ENCODE assay signal across 11 mouse cellular contexts in genomic region chr12:52413046-52413473, GRCm38 (mm10).
DNase-seq lines count a peak whose midpoint lies in the region; ATAC-seq lines count a peak whose summit lies in the region.
"Had no signal": no experiment of that assay in that cellular context is flagged by ENCODE, and none has a peak within 500 bp of the region (broad histone marks: within the 10 kb centered on the region; RNA-seq: fewer than 3 reads in every experiment).

No protein-coding gene starts in this region.

- peak overlapping the region; percentile 25; the same call in 1 of the 2 replicates for H3K4me2 ChIP-seq in limb, embryonic 13.5 days (replicated peaks)
- H3K4me2 ChIP-seq in neural tube, embryonic 15.5 days: 0 out of 2 replicates have a peak overlapping the region, but pooled peaks have one; percentile 17

- peaks cover 9% of the 10 kb centered on the region; the same call in 1 of the 2 replicates for H3K9me3 ChIP-seq in forebrain, embryonic 10.5 days
- no peaks in the 10 kb centered on the region for H3K9me3 ChIP-seq in limb, embryonic 13.5 days
- H3K9me3 ChIP-seq in neural tube, embryonic 15.5 days (replicated peaks): no peaks in the 10 kb centered on the region

- H3K27me3 ChIP-seq in forebrain, embryonic 10.5 days (ENCODE audit: poor library complexity, severe bottlenecking): no peaks in the 10 kb centered on the region
- H3K27me3 ChIP-seq in limb, embryonic 13.5 days: no peaks in the 10 kb centered on the region
- no peaks in the 10 kb centered on the region for H3K27me3 ChIP-seq in neural tube, embryonic 15.5 days (replicated peaks)

- 20% methylated on average over 8 of the region's 8 CpGs for WGBS in forebrain, embryonic 10.5 days
- WGBS in limb, embryonic 13.5 days: 38% methylated on average over 8 of the region's 8 CpGs
- WGBS in neural tube, embryonic 15.5 days: 20% methylated on average over 8 of the region's 8 CpGs

- H3K4me1 ChIP-seq in forebrain, embryonic 10.5 days: peaks cover 21% of the 10 kb centered on the region
- peaks cover 18% of the 10 kb centered on the region for H3K4me1 ChIP-seq in limb, embryonic 13.5 days
- peaks cover 11% of the 10 kb centered on the region for H3K4me1 ChIP-seq in neural tube, embryonic 15.5 days

- peak; percentile 19 for DNase-seq in kidney, postnatal 10 days
- no peak for DNase-seq in kidney, postnatal 14 days
- peak; percentile 69 for DNase-seq in forebrain, embryonic 10.5 days (ENCODE audit: extremely low spot score, low spot score)
- DNase-seq in urinary bladder, postnatal 10 days (ENCODE audit: low spot score): no peak
- DNase-seq in spleen, postnatal 36 days (ENCODE audit: low spot score in 2 of 2): no peak
- no peak for DNase-seq in thymus, postnatal 25 days
- DNase-seq: adrenal gland, postnatal 14 days; kidney, adult 18-20 months; lung, postnatal 36 days had no signal

- no peak for ATAC-seq in limb, embryonic 13.5 days (ENCODE audit: low FRiP score, low read depth)
- no peak for ATAC-seq in neural tube, embryonic 15.5 days (ENCODE audit: low FRiP score)

- H3K9ac ChIP-seq in limb, embryonic 13.5 days: no peak overlapping the region
- no peak overlapping the region for H3K9ac ChIP-seq in neural tube, embryonic 15.5 days (replicated peaks)

- peak overlapping the region; percentile 79 for H3K27ac ChIP-seq in forebrain, embryonic 10.5 days
- H3K27ac ChIP-seq in limb, embryonic 13.5 days: no peak overlapping the region; the same call in 1 of the 2 replicates
- H3K27ac ChIP-seq in neural tube, embryonic 15.5 days (replicated peaks): no peak overlapping the region

- H3K4me3 ChIP-seq in forebrain, embryonic 10.5 days: peak overlapping the region; percentile 3; the same call in 1 of the 2 replicates
- H3K4me3 ChIP-seq in limb, embryonic 13.5 days: no peak overlapping the region
- H3K4me3 ChIP-seq in neural tube, embryonic 15.5 days (replicated peaks): no peak overlapping the region

- H3K36me3 ChIP-seq in forebrain, embryonic 10.5 days (replicated peaks): no peaks in the 10 kb centered on the region
- H3K36me3 ChIP-seq in limb, embryonic 13.5 days: no peaks in the 10 kb centered on the region
- no peaks in the 10 kb centered on the region for H3K36me3 ChIP-seq in neural tube, embryonic 15.5 days

Comparison
In these comparisons a context has a peak if more than half of its experiments do, and no peak if none do; other contexts are left out.
1. DNase-seq: peak in kidney, postnatal 10 days (single experiment) and forebrain, embryonic 10.5 days (single experiment); none in kidney, postnatal 14 days (single experiment), urinary bladder, postnatal 10 days (single experiment), spleen, postnatal 36 days (0 of 2) and thymus, postnatal 25 days (single experiment).